Mouse (Mus musculus): ENCODE results near the gene Zfp770.
"Not testable (repeated sequence)": the region's sequence is repeated elsewhere in the genome, so short reads cannot be mapped to it uniquely, and the experiment has no call there.

The Zfp770 gene

GRCm38 (mm10) chr2:114200932-114201559, at the start of gene Zfp770:
Zfp770 (minus strand) TSS chr2:114201469.
- peak; percentile 81 for DNase-seq (ENCODE audit: inconsistent ontology term)

- no peak for DNase-seq (ENCODE audit: inconsistent ontology term)
These were observed 48.2 kb upstream of the Zfp770 start for GRCm38 (mm10) chr2:114249440-114249839.

DNA sequence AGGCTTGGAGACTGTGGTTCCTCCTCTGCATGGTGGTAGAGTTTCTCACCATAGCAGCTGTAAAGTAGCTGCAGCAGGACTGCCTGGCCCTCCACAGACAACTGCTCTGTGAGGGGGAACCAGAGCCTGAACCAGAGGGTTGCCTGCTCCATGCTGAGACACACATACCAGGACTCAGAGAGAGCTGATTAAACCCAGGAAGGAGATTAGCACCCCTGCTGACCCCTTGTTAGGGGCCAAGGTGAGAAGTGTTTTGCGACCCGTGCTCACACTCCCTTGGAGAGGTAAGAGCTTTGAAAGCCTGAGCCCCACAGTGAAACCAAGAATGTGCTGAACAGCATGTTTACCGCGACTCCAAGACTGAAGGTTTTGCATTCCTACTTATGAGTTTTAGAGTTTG, 36.4 kb upstream of the Zfp770 start:
- no peak for DNase-seq (ENCODE audit: inconsistent ontology term)

GRCm38 (mm10) chr2:114236566-114236965, 35.3 kb upstream of the Zfp770 start:
- no peak for DNase-seq (ENCODE audit: inconsistent ontology term)

DNA sequence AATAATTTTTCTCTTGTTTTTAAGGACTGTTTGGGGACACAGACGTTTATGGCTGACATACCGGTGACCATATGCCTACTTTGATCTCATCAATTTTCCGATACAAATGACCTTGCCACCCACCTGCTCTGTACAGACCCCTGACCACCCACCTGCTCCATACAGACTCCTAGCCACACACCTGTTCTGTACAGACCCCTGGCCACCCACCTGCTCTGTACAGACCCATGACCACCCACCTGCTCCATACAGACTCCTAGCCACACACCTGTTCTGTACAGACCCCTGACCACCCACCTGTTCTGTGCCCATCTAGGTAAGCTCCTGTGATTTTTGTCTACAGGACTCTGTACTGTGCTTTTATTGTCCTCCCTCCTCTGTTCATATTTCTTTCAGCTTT, 34.3 kb upstream of the Zfp770 start:
- no peak for DNase-seq (ENCODE audit: inconsistent ontology term)

GRCm38 (mm10) chr2:114231248-114231647, 30.0 kb upstream of the Zfp770 start:
- DNase-seq (ENCODE audit: inconsistent ontology term): no peak

DNA sequence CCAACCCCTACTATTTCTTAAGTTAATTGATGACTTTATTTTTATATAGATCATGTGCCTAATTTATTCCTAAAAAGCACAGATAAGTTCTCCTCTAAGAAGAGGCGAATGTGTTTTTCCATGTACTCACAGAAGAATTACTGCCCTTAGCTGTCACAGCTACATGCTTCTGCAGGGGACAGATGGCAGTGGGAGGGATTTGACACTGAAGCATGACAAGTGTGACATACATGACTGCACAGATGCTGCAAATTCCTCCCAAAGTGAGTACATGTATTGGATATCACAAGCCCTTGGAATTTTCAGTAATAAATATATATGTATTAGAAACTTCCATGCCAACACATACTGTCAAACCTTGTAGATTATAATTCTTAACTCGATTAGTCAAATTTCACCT, 27.4 kb upstream of the Zfp770 start:
- no peak for DNase-seq (ENCODE audit: inconsistent ontology term)

- DNase-seq (ENCODE audit: inconsistent ontology term): no peak
These were observed 3.8 kb upstream of the Zfp770 start for GRCm38 (mm10) chr2:114205036-114205435.

GRCm38 (mm10) chr2:114201574-114201973, 305 bp upstream of the Zfp770 start:
- no peak for DNase-seq (ENCODE audit: inconsistent ontology term)

DNA sequence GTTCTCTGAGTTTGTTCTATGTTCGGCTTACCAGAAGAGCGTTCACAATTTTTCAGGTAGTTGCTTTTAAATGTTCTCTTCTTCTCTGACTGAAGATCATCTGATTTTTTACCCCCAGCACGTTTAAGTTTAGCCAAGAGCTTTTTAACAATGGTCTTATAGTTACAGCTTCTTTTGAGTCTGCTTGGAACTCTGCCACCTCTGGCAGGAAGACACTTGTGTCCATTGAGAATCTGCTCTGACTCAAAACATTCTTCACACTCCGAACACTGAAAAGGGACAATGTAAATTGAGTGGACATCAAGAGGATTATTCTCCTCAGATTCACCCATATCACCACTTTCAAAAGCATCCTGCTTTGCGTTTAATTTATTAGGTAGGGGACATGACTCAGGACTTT, 4.8 kb downstream of the Zfp770 start:
- peak; percentile 75 for DNase-seq (ENCODE audit: inconsistent ontology term)

DNA sequence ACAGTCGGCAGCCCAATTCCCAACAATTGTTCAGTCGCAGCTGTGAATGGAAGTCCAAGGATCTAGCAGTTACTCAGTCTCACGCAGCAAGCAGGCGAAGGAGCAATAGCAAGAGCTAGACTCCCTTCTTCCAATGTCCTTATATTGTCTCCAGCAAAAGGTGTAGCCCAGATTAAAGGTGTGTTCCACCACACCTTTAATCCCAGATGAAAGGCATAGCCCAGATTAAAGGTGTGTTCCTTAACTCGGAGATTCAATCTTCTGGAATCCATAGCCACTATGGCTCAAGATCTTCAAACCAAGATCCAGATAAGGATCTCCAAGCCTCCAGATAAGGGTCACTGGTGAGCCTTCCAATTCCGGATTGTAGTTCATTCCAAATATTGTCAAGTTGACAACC, 14.3 kb downstream of the Zfp770 start, which contains the start of gene Aqr:
TSS of gene Aqr (minus strand) at position 101 of the 400 bp plus-strand sequence.
- not testable (repeated sequence) for DNase-seq (ENCODE audit: inconsistent ontology term)

DNA sequence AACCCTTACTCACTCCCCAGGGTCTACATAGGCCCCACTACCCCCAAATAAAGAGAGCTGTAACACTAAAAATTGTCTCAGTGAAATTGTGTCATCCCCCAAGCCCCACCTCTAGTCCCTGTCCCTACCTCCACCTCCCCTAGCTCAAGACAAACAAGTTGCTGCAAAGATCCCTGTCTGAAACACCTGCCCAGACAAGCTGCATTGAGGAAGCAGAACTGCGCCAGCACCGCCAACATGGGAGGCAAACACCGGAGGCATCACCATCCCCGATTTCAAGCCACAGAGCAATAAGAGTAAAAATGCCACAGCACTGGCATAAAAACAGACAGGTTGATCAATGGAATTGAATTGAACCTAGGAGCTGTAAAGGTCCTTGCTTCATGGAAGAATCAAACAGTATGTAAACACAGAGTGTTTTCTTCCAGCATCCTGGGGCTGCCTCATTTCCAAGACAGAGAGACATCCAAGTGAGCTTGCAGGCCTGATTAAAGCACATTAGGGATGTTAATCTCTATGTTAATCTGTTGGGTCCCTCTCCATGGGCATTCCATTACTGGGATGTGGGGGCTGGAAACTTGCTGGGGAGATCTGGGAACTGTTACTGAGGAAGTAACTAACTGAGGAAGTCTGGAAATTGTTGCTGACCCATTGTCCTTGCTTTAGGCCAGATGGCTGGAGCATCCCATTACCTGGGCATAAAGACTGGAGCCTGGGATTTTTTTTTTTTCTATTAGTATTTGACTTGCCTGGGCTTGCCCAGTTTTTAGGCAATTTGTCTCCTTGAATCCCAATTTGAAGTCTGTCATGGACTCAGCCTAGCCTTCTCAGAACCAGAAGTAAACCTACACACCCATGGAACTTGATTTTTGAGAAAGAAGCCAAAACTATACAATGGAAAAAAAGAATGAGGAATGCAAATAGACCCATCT, 23.2 kb downstream of the Zfp770 start:
- DNase-seq (ENCODE audit: inconsistent ontology term): no peak

- DNase-seq (ENCODE audit: inconsistent ontology term): peak; percentile 84
These were observed 26.4 kb downstream of the Zfp770 start for GRCm38 (mm10) chr2:114174651-114175484.

DNA sequence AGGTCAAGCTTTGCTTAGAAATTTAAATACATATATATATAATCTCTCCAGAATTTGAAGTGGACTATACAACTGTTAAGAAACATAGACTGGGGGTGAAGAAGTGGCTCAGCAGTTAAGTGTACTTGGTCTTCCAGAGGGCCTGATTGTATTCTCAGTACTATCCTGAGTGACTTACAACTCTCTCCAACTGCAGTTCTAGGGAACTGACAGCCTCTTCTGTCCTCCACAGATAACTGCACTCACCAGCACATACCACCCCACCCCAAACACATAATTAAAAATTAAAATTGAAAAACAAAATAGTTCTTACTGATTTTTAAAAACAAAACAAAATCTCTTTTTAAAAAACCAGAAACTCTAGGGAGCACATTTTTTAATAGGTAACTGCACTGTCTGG, 28.0 kb downstream of the Zfp770 start:
- no peak for DNase-seq (ENCODE audit: inconsistent ontology term)

DNA sequence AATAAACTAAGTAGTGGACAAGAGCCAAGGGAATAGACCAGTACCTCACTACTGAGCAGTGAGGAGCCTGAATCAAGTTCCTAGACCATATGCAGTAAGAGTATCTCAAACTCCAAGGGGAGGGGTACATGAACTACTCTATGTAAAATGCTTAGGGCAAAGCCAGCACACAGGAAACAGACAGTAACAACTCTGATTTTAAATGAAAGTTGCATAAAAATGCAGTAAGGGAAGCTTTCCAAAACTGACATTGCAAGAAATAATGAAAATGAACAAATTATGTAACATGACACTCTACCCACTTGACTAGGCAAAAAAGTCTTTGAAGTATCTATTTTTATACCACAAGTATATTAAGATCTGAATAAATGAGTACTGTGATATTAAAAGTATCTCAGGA, 33.4 kb downstream of the Zfp770 start:
- no peak for DNase-seq (ENCODE audit: inconsistent ontology term)

- no peak for DNase-seq (ENCODE audit: inconsistent ontology term)
These were observed 39.3 kb downstream of the Zfp770 start for GRCm38 (mm10) chr2:114161978-114162377.

- DNase-seq (ENCODE audit: inconsistent ontology term): no peak
These were observed 43.9 kb downstream of the Zfp770 start for GRCm38 (mm10) chr2:114157345-114157744.

DNA sequence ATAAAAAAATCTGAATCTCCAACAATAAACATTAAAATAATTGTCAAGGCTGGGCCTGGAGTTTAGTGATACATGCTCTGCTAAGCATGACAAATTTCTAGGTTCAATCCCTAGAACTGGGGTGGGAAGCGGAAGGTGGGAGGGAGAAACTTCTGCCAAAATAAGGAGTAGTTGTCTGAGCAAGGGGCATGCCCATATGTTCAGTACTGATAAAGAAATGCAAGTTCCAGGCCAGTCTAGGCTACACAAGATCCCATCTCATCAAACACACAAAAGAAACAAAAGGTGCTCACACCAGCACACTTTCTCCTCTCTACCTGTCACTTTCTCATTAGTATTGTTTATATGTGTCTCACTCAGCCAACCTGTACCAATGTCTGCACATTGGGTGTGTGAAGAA, 44.6 kb downstream of the Zfp770 start:
- DNase-seq (ENCODE audit: inconsistent ontology term): no peak

DNA sequence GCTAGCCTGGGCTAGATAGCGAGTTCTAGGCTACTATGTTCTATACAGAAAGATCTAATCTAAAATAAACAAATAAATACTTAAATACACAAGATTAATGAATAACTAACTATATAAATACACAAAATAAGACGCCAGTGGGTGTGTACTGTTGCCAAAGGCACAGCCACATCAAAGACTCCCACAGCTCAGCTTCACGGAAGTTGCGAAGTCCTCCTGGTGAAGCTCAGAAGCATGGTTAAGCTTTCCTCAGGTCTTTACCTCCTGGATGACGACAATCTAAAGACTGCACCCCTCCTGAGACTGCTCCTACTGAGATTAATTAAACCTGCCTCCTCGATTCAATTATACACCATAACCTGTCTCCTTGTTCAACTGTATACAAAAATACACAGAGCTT, 48.0 kb downstream of the Zfp770 start:
- no peak for DNase-seq (ENCODE audit: inconsistent ontology term)

DNA sequence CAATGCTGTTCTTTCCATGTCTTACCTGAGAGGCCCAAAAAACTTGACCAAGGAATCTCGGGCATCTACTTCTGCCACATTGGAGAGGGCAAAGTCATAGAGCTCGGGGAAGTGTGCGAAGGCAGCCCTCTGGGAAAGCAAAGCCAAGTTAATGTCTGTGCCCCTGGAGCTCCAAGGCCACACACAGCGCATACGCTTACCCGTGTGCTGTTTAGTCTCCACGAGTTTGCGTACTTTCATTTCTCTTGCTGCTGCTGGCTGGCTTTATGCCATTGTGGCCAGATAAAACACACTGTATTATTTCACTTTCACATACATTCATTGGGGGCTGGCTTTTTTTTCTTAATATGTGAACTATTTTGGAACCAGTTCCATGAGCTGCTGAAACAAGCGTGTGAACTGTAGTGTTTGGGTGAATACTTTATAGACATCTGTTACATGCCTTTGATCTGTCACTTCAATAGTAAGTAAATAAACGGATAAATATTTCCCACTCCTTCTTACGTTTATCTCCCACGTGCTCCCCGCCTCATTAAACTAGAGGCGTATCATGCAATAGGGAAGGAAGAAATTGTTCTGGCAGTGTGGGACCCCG, 54.3 kb downstream of the Zfp770 start:
- no peak for DNase-seq (ENCODE audit: inconsistent ontology term)

DNA sequence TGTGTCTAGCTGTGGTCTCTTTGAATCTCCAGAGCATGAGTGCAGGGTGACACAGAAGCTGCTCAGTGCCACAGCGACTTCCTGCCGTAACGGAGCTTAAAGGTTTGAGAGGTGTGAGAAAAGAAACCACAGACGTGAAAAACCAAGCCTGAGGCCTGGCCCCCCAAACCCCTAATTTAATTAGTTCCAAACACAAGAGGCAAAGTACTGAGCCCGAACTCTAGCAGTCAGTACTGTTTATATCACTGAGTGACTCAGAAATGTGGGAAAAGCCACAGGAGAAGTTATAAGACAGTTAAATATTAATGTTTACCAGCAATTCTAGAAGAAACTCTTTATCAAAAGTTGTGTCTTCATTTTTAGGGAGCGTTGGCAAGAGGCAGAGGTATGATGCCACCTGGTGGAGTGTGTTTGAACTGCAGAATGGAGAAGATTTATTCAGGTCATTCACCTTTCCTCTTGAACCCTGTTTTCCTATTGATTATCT, 55.9 kb downstream of the Zfp770 start:
- peak; percentile 12 for DNase-seq (ENCODE audit: inconsistent ontology term)

DNA sequence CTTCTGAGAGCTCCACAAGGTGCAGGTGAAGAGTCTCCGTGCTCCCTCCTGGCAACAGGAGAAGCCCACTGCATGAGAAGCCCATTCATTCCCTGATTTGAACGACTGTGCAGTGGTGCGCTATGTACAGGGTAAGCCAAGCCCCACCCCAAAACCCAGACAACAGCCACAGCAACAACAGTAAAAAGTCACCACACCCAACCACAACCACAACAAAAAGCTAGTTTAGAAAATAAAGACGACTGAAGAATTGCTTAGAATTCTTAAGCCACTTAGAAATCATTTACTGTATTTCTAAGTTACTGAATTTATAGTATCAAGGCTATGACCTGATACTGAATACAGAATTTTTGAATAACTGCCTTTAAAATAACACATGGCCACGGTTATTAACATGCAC, 56.4 kb downstream of the Zfp770 start:
- no peak for DNase-seq (ENCODE audit: inconsistent ontology term)
